Mouse (Mus musculus) testis, adult 2 months (tissue): ENCODE data around the gene Git2.

Experiments used
- CTCF ChIP-seq: fragments of 200-500 bp; IDR thresholded peaks from 2 replicates; pipeline ENCODE4 v1.5.1; 2012; ENCODE audit warnings: low read depth, mild to moderate bottlenecking, inconsistent platforms, low read length, moderate library complexity; ENCODE audit not compliant: control insufficient read depth, insufficient read depth, insufficient replicate concordance
- POLR2A ChIP-seq: fragments of 200-500 bp; IDR thresholded peaks from 2 replicates; pipeline ENCODE4 v1.6.1; 2012; ENCODE audit warnings: low read depth, mild to moderate bottlenecking, inconsistent platforms, low read length, moderate library complexity; ENCODE audit not compliant: control insufficient read depth

DNA sequence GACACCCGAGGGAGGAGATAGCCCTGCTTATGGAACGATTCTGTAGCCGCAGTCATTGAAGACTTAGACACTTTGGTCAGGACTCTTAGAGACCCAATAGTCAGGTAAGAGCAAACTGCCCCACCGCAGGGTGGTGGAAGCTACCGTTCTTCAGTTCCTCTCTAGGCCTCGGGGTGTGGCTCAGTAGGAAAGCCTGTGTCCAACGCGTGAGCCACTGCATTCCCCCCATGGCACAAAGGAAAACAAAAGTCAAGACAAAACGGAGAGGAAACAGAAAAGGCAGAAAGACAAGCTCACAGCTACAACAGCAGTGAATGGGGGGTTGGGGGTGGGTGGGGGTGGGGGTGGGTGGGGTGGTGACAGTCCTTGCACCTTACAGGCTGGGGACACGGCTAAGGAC is 22.9 kb downstream of the Git2 start:
- TF ChIP-seq POLR2A (no peak), CTCF (no peak)
